Mouse (Mus musculus) layer of hippocampus, postnatal 36 days (tissue): ENCODE measurements around the gene Zbtb20. TPM values are rescaled to one million over a fixed set of nuclear protein-coding genes. Genes with fewer than 3 reads are reported as not detected.

Experiments
- DNase-seq, 2 experiments: peaks; one replicate each; pipeline ENCODE4 v3.0.0; 2022
- total RNA-seq, 2 experiments: library from RNA; stranded (reverse); gene quantifications; 2 replicates each; pipeline ENCODE4 v1.2.3; 2021

Gene Zbtb20
- total RNA-seq, 2 experiments from 2014 or later = 304 to 382 TPM

GRCm38 (mm10) chr16:43303245-43304197 is 427.8 kb downstream of the Zbtb20 start:
- peak; percentile 36 for DNase-seq

- DNase-seq = no peak
Observed at GRCm38 (mm10) chr16:43309968-43310431, 434.3 kb downstream of the Zbtb20 start.

- no peak for DNase-seq
Observed at GRCm38 (mm10) chr16:43324009-43324408, 448.3 kb downstream of the Zbtb20 start.

GRCm38 (mm10) chr16:43328221-43328620 is 452.5 kb downstream of the Zbtb20 start:
- no peak for DNase-seq

- DNase-seq = no peak
Observed at GRCm38 (mm10) chr16:43330206-43330605, 454.5 kb downstream of the Zbtb20 start.

- DNase-seq = no peak
Observed at GRCm38 (mm10) chr16:43331440-43331839, 455.8 kb downstream of the Zbtb20 start.

GRCm38 (mm10) chr16:43332734-43333133 is 457.1 kb downstream of the Zbtb20 start:
- no peak for DNase-seq

- no peak for DNase-seq
Observed at GRCm38 (mm10) chr16:43333265-43333664, 457.6 kb downstream of the Zbtb20 start.

- DNase-seq = no peak
Observed at GRCm38 (mm10) chr16:43334411-43335150, 458.9 kb downstream of the Zbtb20 start.

GRCm38 (mm10) chr16:43335151-43335823 is 459.6 kb downstream of the Zbtb20 start:
- no peak for DNase-seq

GRCm38 (mm10) chr16:43335824-43336215 is 460.1 kb downstream of the Zbtb20 start:
- no peak for DNase-seq

- DNase-seq = no peak
Observed at GRCm38 (mm10) chr16:43340712-43341111, 465.0 kb downstream of the Zbtb20 start.

GRCm38 (mm10) chr16:43341916-43342455 is 466.3 kb downstream of the Zbtb20 start:
- DNase-seq = no peak

- DNase-seq = no peak
Observed at GRCm38 (mm10) chr16:43346094-43346493, 470.4 kb downstream of the Zbtb20 start.

GRCm38 (mm10) chr16:43355776-43356645 is 480.3 kb downstream of the Zbtb20 start:
- no peak for DNase-seq

GRCm38 (mm10) chr16:43359546-43359945 is 483.9 kb downstream of the Zbtb20 start:
- DNase-seq = no peak

- DNase-seq = no peak
Observed at GRCm38 (mm10) chr16:43360112-43360511, 484.4 kb downstream of the Zbtb20 start.

GRCm38 (mm10) chr16:43360838-43361480 is 485.3 kb downstream of the Zbtb20 start:
- no peak for DNase-seq

GRCm38 (mm10) chr16:43362651-43363300 is 487.1 kb downstream of the Zbtb20 start:
- no peak for DNase-seq

GRCm38 (mm10) chr16:43363316-43363715 is 487.6 kb downstream of the Zbtb20 start:
- no peak for DNase-seq
